Mouse (Mus musculus) erythroblast, adult 5-6 weeks (primary cell): Measurements from ENCODE around the gene Slc27a1. TPM values are rescaled to one million over a fixed set of nuclear protein-coding genes. Genes with fewer than 3 reads are reported as not detected.

ENCODE experiments used
- ATAC-seq: replicated peaks from 2 replicates; pipeline ENCODE4 v1.8.0; 2016; ENCODE audit warnings: moderate number of reproducible peaks, mild to moderate bottlenecking, moderate TSS enrichment, inconsistent platforms; ENCODE audit not compliant: poor library complexity, low FRiP score, severe bottlenecking
- total RNA-seq, 2 experiments: library from RNA; stranded (forward) in 1 of 2; stranded (reverse) in 1 of 2; fragments of 150-400 nt in 1 of 2; fragments of 200-764, 138-1000 nt in 1 of 2; gene quantifications; 2 replicates each; pipeline versions ENCODE4 v1.2.3 to v1.2.4; 2015 to 2017; ENCODE audit warnings: low replicate concordance in 2 of 2

Gene Slc27a1
- total RNA-seq, 2 experiments from 2014 or later: 0.51 to 1.2 TPM

DNA sequence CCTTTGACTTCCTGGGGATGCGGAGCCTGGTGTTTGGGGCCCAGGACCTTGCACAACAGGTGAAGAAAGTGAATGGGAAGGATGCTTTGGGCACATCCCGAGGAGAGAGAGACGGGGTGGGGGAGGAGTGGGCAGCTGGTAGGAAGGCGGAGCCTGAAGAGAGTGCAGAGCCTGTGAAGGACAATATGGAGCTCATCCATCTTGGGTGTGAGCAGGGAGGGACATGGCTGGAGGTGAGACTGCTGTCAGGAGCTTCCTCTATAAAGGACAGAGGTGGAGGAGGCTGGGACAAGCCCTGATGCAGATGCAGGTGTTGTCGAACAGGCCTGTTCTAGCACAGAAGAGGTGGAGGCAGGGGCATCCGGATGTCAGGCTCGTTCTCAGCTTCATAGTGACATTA lies 35.3 kb downstream of the Slc27a1 start:
- no peak for ATAC-seq

- peak; percentile 98 for ATAC-seq
These were observed 42.4 kb downstream of the Slc27a1 start, which contains the start of gene Colgalt1 for GRCm38 (mm10) chr8:71610822-71611651. TSS of gene Colgalt1 (plus strand) at chr8:71610998.

DNA sequence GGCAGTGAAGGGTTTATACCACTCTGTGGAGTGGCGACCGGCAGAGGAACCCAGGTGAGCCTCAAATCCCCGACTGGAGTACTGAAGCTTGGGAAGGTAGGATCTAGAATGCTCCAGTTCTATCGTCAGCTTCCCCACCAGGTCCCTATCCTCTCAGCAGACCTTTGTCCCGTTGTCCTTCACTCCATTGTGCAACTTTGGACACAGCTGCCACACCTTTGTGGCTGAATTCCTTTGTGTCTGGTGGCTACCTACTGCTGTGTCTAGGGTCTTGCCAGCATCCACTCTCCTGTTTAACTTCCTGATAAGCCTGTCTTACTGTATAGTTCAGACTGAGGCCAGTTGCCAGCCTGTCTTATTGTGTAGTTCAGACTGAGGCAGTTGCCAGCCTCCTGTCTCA lies 43.5 kb downstream of the Slc27a1 start:
- ATAC-seq: no peak

GRCm38 (mm10) chr8:71613418-71613817 lies 44.7 kb downstream of the Slc27a1 start:
- ATAC-seq: no peak

- no peak for ATAC-seq
These were observed 51.1 kb downstream of the Slc27a1 start for GRCm38 (mm10) chr8:71619786-71620185.

GRCm38 (mm10) chr8:71625088-71625487 lies 56.4 kb downstream of the Slc27a1 start:
- ATAC-seq: no peak

DNA sequence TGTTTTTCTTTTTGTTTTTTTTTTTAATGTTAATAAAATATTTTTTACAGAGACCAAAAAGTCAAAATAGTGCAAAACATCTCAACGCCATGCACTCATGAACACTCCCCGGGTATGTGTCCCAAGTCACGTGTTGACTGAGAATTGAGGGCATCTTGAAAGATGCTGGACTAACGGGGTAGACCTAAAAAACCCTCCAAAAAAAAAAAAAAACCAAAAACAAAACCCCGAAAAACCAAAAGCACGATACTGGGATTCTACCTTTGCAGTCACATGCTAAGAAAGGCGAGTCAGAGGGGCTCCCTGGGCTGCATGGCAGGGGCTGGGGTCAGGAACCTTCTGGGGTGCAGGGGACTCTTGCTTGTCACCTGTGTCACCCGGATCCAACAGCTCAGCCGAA lies 58.1 kb downstream of the Slc27a1 start:
- no peak for ATAC-seq

DNA sequence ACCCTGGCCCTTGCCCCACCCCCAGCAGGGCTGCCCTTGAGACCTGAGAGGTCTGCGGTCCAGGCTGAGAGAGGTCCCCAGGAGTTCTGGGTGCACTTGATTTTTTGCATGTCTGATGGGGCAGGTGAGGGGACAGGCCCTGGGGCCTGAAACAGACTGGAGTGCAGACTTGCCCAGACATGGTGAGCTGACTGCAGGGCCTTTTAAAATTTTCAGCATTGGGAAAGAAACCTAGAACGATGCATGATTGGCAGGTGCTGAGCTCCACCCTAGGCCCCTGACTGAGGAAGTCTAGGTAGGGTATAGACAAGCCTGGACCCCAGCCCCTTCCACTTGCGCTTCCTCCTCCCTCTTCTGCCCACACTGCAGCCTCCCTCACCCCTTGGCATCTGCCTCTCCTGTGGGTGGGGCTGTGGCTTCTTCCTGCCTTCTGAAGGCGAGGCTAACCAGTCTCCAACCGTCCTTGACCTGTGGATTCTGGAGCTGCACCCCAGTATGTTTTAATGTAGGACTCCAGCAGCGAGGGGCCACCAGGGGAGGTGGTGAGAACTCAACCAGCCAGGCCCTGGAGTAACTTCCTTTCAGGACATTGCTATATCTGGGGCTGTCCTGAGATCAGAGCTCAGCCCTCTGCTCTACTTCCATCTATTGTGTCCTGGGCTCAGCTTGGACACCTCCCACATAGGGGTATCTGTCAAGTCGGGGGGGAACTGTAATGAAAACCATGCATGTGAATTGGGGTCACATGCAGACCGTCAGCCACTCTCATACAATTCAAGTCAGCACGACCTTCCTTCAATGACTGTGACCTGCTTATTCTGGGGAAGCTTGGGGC lies 58.8 kb downstream of the Slc27a1 start:
- no peak for ATAC-seq

- no peak for ATAC-seq
These were observed 59.9 kb downstream of the Slc27a1 start for GRCm38 (mm10) chr8:71628396-71629095.

DNA sequence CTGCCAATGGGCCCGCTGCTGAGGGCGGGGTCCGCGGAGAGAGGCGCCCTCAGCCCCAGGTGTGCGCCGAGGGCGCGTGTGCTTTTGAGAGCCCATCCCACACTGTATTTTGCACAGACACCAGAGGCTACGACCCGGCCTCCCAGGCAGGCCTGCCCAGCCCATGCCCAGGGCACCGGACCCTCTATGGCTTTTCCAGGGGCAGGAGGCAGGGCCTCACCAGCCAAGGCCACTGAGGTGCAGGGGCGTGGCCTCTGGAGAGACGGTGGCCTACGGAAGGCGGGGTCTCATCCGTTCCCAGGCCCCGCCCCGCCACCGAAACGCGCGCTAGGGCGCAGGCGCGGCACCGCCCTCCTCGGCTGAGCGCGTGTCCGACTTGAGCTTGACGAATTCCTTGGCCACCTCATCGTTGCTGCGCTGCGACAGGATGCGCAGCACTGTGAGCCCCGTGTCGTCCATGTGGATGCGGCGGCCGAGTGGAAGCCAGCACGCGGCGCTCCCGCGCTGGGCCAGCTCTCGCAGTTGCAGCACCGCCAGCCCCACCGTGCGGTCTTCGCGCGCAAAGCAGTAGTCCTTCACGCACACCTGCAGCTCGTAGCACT lies 60.5 kb downstream of the Slc27a1 start:
- ATAC-seq: peak; percentile 77

GRCm38 (mm10) chr8:71629781-71630212 lies 61.1 kb downstream of the Slc27a1 start:
- no peak for ATAC-seq

DNA sequence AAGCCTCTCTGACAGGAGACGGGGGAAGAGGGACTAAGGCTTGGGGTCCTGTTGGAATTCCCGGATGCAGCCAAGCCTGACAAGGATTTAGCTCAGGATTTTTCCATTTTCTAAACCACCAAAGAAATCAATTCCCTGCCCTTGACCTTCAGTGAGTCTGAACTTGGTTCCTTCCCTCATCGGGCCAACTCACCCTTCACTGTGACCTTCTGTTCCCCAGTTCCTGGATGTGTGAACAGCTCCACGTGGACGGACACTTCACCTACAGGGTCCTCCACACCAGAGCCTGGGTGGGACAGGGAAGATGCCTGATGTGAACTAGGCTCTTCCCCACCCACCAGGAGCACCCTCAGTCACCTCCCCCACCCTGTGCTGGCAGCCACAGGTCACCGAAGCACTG lies 62.1 kb downstream of the Slc27a1 start:
- no peak for ATAC-seq

GRCm38 (mm10) chr8:71631897-71632296 lies 63.2 kb downstream of the Slc27a1 start:
- ATAC-seq: no peak

DNA sequence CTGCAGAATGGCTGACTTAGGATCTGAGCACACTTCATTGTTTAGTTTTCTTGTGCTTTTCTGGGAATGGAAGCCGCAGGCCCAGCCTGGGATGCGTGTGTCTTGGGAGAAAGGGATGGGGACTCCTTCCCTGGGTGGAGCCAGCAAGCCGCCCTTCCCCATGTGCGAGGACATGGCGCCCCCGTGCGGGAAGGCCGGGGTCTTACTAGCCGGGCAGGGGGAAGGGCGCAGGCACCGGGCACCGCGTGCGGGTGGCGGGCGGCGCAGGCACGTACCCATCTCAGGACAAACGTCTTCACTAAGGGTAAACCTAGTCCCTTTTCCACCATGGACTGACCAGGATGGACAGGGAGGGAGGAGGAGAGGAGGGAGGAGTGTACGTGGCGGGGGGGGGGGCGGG lies 64.5 kb downstream of the Slc27a1 start:
- ATAC-seq: no peak

DNA sequence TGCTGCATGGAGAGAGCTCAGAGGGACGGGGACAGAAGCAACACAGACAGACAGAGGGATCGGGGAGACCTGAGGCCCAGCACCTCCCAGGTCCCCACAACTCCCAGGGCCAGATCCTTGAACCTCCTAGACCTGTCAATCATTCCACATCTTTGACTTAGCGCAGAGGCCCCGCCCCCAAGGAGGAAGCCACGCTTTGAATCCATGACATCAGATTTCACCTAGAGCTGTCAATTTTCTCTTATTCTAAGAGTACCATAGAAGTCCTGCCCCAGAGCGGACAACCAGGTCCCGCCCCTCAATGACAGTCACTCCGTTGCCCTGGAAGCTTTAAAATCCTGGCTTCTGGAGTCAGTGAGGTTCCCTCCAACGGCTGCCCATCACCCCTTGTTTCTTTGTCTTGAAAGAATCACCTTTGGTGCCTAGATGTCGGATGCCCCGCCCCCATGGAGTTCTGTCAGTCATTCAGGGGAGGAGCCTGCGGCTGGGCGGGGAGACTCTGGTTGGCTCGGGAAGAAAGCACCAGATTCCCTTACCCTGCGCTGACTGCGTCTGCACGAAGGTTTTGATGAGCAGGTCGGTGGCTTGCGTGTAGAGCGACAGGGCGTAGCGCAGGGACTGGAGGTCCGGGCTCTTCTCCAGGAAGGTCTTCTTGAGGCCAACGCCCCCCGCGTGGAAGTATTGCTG lies 65.4 kb downstream of the Slc27a1 start:
- ATAC-seq: 0 out of 2 replicates have a peak, but pooled peaks have one; percentile 42
